Mouse (Mus musculus): ENCODE data around the gene Rpl21. TPM values are rescaled to one million over a fixed set of nuclear protein-coding genes. Genes with fewer than 3 reads are reported as not detected.
A peak's percentile ranks its signal among the peaks of the same experiment; 100 is the strongest.
"Not testable (repeated sequence)": the region's sequence is repeated elsewhere in the genome, so short reads cannot be mapped to it uniquely, and the experiment has no call there.

Rpl21 gene
- total RNA-seq, 2 experiments from 2014 or later, result 133 to 155 TPM

DNA sequence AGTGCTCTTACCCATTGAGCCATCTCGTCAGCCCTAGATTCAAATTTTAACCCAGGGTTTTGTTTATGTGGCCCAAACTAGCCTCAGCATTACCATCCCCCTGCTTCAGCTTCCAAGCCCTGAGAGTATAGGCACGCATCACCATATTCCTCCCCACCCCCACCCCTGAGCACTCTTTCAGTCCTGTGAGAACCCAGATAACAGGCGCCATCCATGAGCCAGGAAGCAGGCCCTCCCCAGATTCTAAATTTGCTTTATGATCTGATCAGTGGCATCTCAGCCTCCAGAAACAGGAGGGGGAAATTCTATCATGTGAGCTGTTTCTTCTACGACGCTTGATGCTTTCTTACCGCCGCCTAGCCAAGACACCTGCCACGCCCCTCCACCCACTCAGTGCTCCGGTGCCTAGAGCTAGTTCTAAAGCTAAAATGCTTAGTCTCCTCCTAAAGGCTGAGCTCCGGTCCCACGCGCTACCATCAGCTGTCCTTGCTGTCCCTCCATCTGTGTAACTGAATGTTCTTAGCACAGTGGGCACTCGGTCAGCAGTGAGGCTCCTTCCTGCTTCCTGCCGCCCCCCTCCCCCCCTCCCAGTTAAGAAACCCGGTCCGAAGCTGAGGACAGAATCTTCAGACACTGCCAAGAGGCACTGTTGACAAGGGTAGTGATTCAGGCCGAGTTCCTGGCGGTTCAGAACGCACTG lies 34.7 kb downstream of the Rpl21 start:
- DNase-seq (ENCODE audit: low spot score), result peak; percentile 15

- DNase-seq (ENCODE audit: low spot score), result no peak
Observed at GRCm38 (mm10) chr5:146867946-146868314, 35.2 kb downstream of the Rpl21 start.

- DNase-seq (ENCODE audit: low spot score), result no peak
Observed at GRCm38 (mm10) chr5:146872981-146873631, 40.4 kb downstream of the Rpl21 start.

GRCm38 (mm10) chr5:146876024-146876423 lies 43.3 kb downstream of the Rpl21 start:
- DNase-seq (ENCODE audit: low spot score), result no peak

- DNase-seq (ENCODE audit: low spot score), result not testable (repeated sequence)
Observed at GRCm38 (mm10) chr5:146877882-146878281, 45.2 kb downstream of the Rpl21 start.

DNA sequence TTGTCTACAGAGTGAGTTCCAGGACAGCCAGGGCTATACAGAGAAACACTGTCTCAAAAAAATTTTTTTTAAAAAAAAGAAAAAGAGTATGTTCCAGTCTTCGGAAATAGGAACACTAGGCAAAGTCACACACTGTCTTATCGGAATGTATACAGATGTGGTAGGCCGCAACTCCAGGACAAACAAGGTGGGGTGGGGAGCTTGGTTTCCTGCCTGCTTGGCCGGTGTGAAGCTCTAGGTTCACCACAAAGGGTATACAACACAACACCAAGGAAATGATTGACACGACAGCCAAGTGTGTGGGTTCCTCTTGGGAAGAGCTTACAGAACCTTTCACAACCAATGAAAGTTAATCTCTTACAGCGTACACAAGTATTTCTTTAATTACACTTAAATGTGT lies 49.6 kb downstream of the Rpl21 start:
- DNase-seq (ENCODE audit: low spot score), result no peak

DNA sequence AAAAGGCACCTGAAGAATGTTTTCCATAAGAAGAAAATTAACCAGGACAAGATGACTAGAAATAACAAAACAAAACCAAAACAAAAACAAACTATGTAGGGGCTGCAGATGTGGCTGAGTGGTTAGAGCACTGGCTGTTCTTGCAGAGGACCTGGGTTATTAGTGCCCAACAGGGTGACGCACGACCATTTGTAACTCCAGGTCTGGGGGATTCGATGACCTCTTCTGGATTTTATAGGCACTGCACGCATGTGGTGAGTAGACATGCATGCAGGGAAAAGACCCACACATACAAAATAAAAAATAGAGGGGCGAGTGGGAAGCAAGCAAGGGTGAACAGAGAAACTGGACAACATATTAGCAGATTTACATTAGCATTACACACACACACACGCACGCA lies 50.4 kb downstream of the Rpl21 start:
- no peak for DNase-seq (ENCODE audit: low spot score)

GRCm38 (mm10) chr5:146883486-146884272 lies 51.0 kb downstream of the Rpl21 start:
- DNase-seq (ENCODE audit: low spot score), result no peak

Other genes starting within 250 kb of the Rpl21 start
- gene Gpr12, start 247.7 kb upstream of the Rpl21 start, total RNA-seq (2021), result not detected
- gene Usp12, start 37.9 kb upstream of the Rpl21 start, total RNA-seq (2021), result 10 to 100 TPM; 16.4 to 17.9 TPM
- 1 to 10 TPM; 1.7 to 1.8 TPM for gene Rasl11a, start 12.2 kb downstream of the Rpl21 start, total RNA-seq (2021)
- gene Gtf3a, start 115.8 kb downstream of the Rpl21 start, total RNA-seq (2021), result 10 to 100 TPM; 26.4 to 27.9 TPM
- gene Mtif3, start 130.9 kb downstream of the Rpl21 start, total RNA-seq (2021), result 10 to 100 TPM; 22.1 to 24.3 TPM
- gene Lnx2, start 243.7 kb downstream of the Rpl21 start, total RNA-seq (2021), result 1 to 10 TPM; 2.2 to 2.5 TPM
- 10 to 100 TPM; 83.4 to 85.4 TPM for gene Polr1d, start 244.2 kb downstream of the Rpl21 start, total RNA-seq (2021)